Mouse (Mus musculus) brain, embryonic 14.5 days (tissue): ENCODE measurements around the gene Sumo2.

Experiments
- CTCF ChIP-seq: fragments of 200-500 bp; IDR thresholded peaks from 2 replicates; pipeline ENCODE4 v1.5.1; 2012; ENCODE audit warnings: inconsistent platforms, mild to moderate bottlenecking, moderate library complexity, borderline replicate concordance; ENCODE audit not compliant: insufficient read depth, insufficient read length; ENCODE audit errors: extremely low read depth
- POLR2A ChIP-seq: fragments of 200-500 bp; IDR thresholded peaks from 2 replicates; pipeline ENCODE4 v1.6.1; 2012; ENCODE audit warnings: mild to moderate bottlenecking, inconsistent platforms, borderline replicate concordance; ENCODE audit not compliant: poor library complexity, insufficient read depth, insufficient read length, severe bottlenecking; ENCODE audit errors: extremely low read depth

- TF ChIP-seq CTCF (no peak), POLR2A (no peak)
Measured at GRCm38 (mm10) chr11:115492387-115492786, 43.7 kb downstream of the Sumo2 start.
